Comparison of ENCODE assay signal across 8 mouse cellular contexts in the genomic region with DNA sequence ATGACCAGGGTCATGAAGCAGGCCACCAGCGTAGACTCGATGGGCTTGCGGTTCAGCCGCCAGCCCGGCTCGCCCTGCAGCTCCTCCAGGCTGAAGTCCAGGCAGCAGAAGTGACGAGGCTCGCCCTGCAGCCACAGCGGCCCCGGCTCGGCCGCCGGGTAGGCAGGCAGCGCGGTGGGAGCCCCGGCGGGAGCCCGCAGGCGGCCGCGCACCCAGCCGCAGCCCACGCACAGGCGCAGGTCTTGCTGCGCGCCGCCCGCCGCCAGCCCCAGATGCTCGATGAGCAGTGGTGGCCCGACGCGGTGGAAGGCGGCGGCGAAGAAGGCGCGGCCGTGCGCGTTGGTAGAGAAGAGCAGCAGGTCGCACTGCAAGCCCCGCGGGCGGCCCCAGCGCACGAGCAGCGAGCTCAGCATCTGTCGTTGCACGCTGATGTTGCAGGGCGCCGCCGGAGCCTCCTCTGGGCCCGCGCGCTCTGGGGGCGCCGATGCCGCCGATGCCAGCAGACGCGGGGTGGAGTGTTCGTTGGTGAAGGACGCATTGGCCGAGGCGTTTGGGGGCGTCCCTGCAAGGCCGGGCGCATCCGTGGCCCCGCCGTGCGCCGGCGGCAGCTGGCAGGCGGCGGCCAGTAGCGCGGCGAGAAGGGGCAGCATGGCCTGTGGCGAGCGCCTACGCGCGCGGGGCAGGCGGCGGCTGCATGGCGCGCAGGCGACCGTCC. TPM values are rescaled to one million over a fixed set of nuclear protein-coding genes. Genes with fewer than 3 reads are reported as not detected.
A peak's percentile ranks its signal among the peaks of the same experiment; 100 is the strongest.
DNase-seq lines count a peak whose midpoint lies in the region; ATAC-seq and TF ChIP-seq lines count a peak whose summit lies in the region.

No protein-coding gene starts in this region.

- H3K4me3 ChIP-seq in kidney, adult 2 months (ENCODE audit: insufficient read depth, low read depth, low read length) = peak overlapping the region; percentile 56
- peak overlapping the region; percentile 80 for H3K4me3 ChIP-seq in forebrain, postnatal 0 days (ENCODE audit: low read depth, low read length)
- peak overlapping the region; percentile 78 for H3K4me3 ChIP-seq in limb, embryonic 13.5 days
- H3K4me3 ChIP-seq in testis, adult 2 months (ENCODE audit: control insufficient read depth, low read depth, low read length) = peak overlapping the region; percentile 90

- peak; percentile 77 for ATAC-seq in forebrain, postnatal 0 days
- ATAC-seq in inflammation-experienced regulatory T-cells, adult 6 months = peak; percentile 48
- peak; percentile 64 for ATAC-seq in limb, embryonic 13.5 days (ENCODE audit: low FRiP score, low read depth)

- peak; percentile 85 for DNase-seq in kidney, adult 2 months
- no peak for DNase-seq in kidney, adult 18-20 months
- DNase-seq in adrenal gland, postnatal 14 days = peak; percentile 64
- peak; percentile 72 for DNase-seq in forebrain, postnatal 0 days
- DNase-seq in monocyte, adult 2 months (ENCODE audit: low read depth in 1 of 2, low spot score in 2 of 2) = peak; percentile 7 to 43

- no peak for TF ChIP-seq CTCF in kidney, adult 2 months (conservative IDR thresholded peaks at IDR 0.05; ENCODE audit: insufficient read depth, insufficient read length, low read depth, low read length)
- no peak for TF ChIP-seq CTCF in forebrain, postnatal 0 days (IDR thresholded peaks at IDR 0.05; ENCODE audit: low read depth)
- TF ChIP-seq CTCF in testis, adult 2 months (IDR thresholded peaks at IDR 0.05; ENCODE audit: control insufficient read depth, insufficient read depth, insufficient replicate concordance, low read depth, low read length) = no peak; the same call in 1 of the 2 replicates

- no peaks in the 10 kb centered on the region for H3K4me1 ChIP-seq in kidney, adult 2 months (ENCODE audit: control insufficient read depth, insufficient read depth, low read length)
- H3K4me1 ChIP-seq in forebrain, postnatal 0 days (ENCODE audit: insufficient read depth) = no peaks in the 10 kb centered on the region
- peaks cover 4% of the 10 kb centered on the region; the same call in 1 of the 2 replicates for H3K4me1 ChIP-seq in limb, embryonic 13.5 days
- H3K4me1 ChIP-seq in testis, adult 2 months (ENCODE audit: control insufficient read depth, insufficient read depth, low read length) = peaks cover 11% of the 10 kb centered on the region

- peak overlapping the region; percentile 78 for H3K4me2 ChIP-seq in forebrain, postnatal 0 days (ENCODE audit: low read depth)
- peak overlapping the region; percentile 94 for H3K4me2 ChIP-seq in limb, embryonic 13.5 days (replicated peaks)

- no peak for TF ChIP-seq POLR2A in kidney, adult 2 months (IDR thresholded peaks at IDR 0.05; ENCODE audit: low read depth, low read length)
- no peak for TF ChIP-seq POLR2A in testis, adult 2 months (IDR thresholded peaks at IDR 0.05; ENCODE audit: control insufficient read depth, low read depth, low read length)

- H3K9me3 ChIP-seq in forebrain, postnatal 0 days (ENCODE audit: low read length) = no peaks in the 10 kb centered on the region
- H3K9me3 ChIP-seq in limb, embryonic 13.5 days = no peaks in the 10 kb centered on the region

- peak overlapping the region; percentile 82 for H3K9ac ChIP-seq in forebrain, postnatal 0 days
- peak overlapping the region; percentile 80 for H3K9ac ChIP-seq in limb, embryonic 13.5 days

- no peaks in the 10 kb centered on the region for H3K27me3 ChIP-seq in kidney, adult 2 months (replicated peaks; ENCODE audit: control insufficient read depth, insufficient read depth, low read length)
- no peaks in the 10 kb centered on the region for H3K27me3 ChIP-seq in forebrain, postnatal 0 days (ENCODE audit: insufficient read depth, low read length)
- peaks cover 36% of the 10 kb centered on the region for H3K27me3 ChIP-seq in limb, embryonic 13.5 days
- peaks cover 2% of the 10 kb centered on the region; the same call in 1 of the 2 replicates for H3K27me3 ChIP-seq in testis, adult 2 months (ENCODE audit: control insufficient read depth, insufficient read depth, low read length)

- no peak overlapping the region for H3K27ac ChIP-seq in kidney, adult 2 months (ENCODE audit: insufficient read depth, low read depth, low read length)
- H3K27ac ChIP-seq in forebrain, postnatal 0 days (ENCODE audit: low read depth, low read length) = peak overlapping the region; percentile 85
- peak overlapping the region; percentile 58 for H3K27ac ChIP-seq in limb, embryonic 13.5 days
- no peak overlapping the region for H3K27ac ChIP-seq in testis, adult 2 months (ENCODE audit: control insufficient read depth, insufficient read depth, low read depth, low read length)

- H3K36me3 ChIP-seq in kidney, adult 2 months (ENCODE audit: control insufficient read depth, insufficient read depth, low read length) = no peaks in the 10 kb centered on the region
- H3K36me3 ChIP-seq in forebrain, postnatal 0 days (ENCODE audit: insufficient read depth) = no peaks in the 10 kb centered on the region
- no peaks in the 10 kb centered on the region for H3K36me3 ChIP-seq in limb, embryonic 13.5 days
- no peaks in the 10 kb centered on the region for H3K36me3 ChIP-seq in testis, adult 2 months (ENCODE audit: control insufficient read depth, insufficient read depth, low read length)

- WGBS in kidney, adult 2 months = under 1% methylated on average over 92 of the region's 92 CpGs
- 2% methylated on average over 82 of the region's 92 CpGs for WGBS in forebrain, postnatal 0 days
- under 1% methylated on average over 81 of the region's 92 CpGs for WGBS in limb, embryonic 13.5 days

RNA-seq across cellular contexts. Expression of a gene that starts 0.5 kb away (rescaled TPM):
- polyA plus RNA-seq in kidney, adult 2 months (2012; rRNA removed) = 2.8 and 5.4 TPM in 2 replicates
- total RNA-seq in adrenal gland, postnatal 14 days (2021) = 12.9 and 16.1 TPM in 2 replicates
- total RNA-seq in forebrain, postnatal 0 days (2014; rRNA removed) = 175 and 182 TPM in 2 replicates
- 103 and 113 TPM in 2 replicates for polyA plus RNA-seq in forebrain, postnatal 0 days (2015; fragmentation: Nextera tagmentation; extraction: Ambion mirVana)
- polyA plus RNA-seq in inflammation-experienced regulatory T-cells, adult 6 months (2017; shearing (Covaris generic)) = under 1 TPM in 2 of 3 experiments, not detected in 1; 0.45 to 0.85 TPM
- 15.3 and 18.8 TPM in 2 replicates for polyA plus RNA-seq in limb, embryonic 13.5 days (2015; fragmentation: Nextera tagmentation; extraction: Ambion mirVana)
- 0.26 and 0.70 TPM in 2 replicates for polyA plus RNA-seq in testis, adult 2 months (2012; rRNA removed)

RNA-seq across cellular contexts. Expression of a gene that starts 44.2 kb away (rescaled TPM):
- polyA plus RNA-seq in kidney, adult 2 months (2012; rRNA removed) = 17.9 and 22.4 TPM in 2 replicates
- 0.30 and 0.85 TPM in 2 replicates for total RNA-seq in adrenal gland, postnatal 14 days (2021)
- 0.48 and 0.92 TPM in 2 replicates for total RNA-seq in forebrain, postnatal 0 days (2014; rRNA removed)
- 0.10 and 0.16 TPM in 2 replicates for polyA plus RNA-seq in forebrain, postnatal 0 days (2015; fragmentation: Nextera tagmentation; extraction: Ambion mirVana)
- polyA plus RNA-seq in inflammation-experienced regulatory T-cells, adult 6 months (2017; shearing (Covaris generic)) = 1 to 10 TPM in 2 of 3 experiments, under 1 TPM in 1; 0.35 to 1.5 (median 1.3) TPM
- polyA plus RNA-seq in limb, embryonic 13.5 days (2015; fragmentation: Nextera tagmentation; extraction: Ambion mirVana) = 4.8 and 5.3 TPM in 2 replicates
- polyA plus RNA-seq in testis, adult 2 months (2012; rRNA removed) = 0.05 and 0.94 TPM in 2 replicates

Comparison
In these comparisons a context has a peak if more than half of its experiments do, and no peak if none do; other contexts are left out.
1. H3K27ac ChIP-seq: peak in forebrain, postnatal 0 days (single experiment) and limb, embryonic 13.5 days (single experiment); none in kidney, adult 2 months (single experiment) and testis, adult 2 months (single experiment).
2. Peak in every context shown above with its lines, with median percentiles within 50 percentile points of each other: H3K4me3 ChIP-seq and ATAC-seq.